Mouse (Mus musculus) lung, postnatal 14 days (tissue): ENCODE results near the gene Rgs7.

ENCODE experiments used
- DNase-seq: peaks from one replicate; pipeline ENCODE4 v3.0.0; 2021

Gene Rgs7

DNA sequence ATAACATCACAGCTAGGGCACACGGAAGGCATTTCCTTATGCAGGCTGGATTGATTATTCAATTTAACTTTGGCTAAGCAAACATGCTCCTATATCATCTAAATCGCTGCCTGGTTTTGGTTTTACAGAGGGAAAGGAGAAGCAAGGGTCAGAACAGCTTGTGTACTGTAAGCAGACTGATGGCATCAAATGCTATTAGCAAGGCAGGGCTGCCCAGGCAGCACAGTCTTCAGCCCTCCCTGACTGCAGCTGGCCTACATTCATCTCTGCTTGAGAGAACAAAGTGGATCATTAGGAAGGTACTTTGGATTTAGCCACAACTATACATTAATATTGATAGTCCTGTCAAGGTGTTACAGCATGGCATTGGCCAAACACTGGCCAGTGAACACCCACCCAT lies 65.2 kb downstream of the Rgs7 start:
- no peak for DNase-seq

DNA sequence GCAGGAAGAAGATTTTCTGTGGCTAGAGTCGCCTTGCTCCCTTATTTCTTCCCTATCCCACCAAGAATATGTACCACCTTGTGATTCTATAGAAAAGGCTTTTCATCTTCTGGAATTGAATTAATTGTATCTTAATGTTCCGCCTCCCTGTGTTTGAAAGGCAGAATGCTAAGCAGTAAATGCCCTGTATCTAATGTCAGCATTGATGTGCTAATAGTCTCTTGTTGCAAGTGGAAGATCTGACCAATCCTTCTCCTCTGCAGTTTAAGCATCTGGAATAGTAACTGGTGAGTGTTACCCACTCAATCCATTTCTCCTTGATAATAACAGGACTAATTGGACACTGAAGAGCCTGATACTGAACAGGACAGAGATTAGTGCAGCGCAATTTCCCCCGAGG lies 65.9 kb downstream of the Rgs7 start:
- DNase-seq = no peak

DNA sequence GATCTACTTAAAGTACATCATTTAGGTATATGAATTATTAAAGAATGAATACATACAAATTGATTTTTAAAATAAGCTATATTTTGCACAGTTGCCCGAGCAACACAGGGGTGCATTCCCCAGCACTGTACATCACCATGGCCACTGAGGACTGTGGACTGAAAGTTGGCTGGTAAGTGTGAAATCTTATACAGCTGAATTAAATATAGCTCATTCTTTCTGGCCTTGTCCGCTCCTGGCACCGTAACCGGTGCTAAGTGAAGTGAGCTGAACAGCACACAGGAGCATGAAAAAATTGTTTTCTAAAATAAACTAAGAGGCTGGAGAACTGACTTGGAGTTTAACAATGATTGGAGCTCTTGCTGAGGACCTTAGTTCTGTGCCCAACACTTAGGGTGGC lies 71.4 kb downstream of the Rgs7 start:
- no peak for DNase-seq

DNA sequence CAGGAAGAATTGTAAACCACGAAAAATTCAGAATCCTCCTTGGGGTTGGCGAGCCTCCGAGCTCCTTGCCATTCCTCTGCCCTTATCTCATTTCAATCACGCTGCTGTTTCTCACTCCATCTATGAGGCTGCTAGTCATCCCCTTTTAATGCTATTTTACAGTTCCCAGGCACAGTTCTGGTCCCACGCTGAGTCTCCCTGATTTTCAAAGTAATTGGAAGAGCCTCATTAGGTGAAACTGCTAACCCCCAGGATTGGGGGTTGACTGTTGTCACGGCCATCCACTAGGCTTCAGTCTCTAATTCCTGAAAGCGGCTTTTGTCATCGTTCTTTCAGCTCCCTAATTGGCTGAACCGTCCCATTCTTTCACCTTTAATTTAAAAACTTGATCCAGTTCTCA lies 76.6 kb downstream of the Rgs7 start:
- no peak for DNase-seq

DNA sequence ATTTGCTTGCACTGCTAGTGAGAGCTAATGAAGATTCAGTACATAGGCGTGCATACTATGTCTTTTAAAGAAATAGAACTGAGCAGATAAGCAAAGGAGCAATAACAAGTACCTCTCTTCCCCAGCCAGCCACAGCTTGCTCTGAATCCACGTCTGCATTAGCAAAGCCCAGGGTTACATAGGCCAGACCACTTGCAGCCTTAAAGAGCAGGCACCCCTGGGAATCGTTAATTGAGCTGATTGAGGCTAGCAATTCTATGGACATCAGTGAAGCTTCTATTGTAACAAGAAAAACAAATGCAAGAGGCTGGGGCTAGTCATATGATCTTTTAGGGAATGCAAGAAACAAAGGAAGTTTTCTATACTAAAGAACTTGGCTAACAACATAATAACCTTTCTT lies 81.9 kb downstream of the Rgs7 start:
- DNase-seq = no peak

DNA sequence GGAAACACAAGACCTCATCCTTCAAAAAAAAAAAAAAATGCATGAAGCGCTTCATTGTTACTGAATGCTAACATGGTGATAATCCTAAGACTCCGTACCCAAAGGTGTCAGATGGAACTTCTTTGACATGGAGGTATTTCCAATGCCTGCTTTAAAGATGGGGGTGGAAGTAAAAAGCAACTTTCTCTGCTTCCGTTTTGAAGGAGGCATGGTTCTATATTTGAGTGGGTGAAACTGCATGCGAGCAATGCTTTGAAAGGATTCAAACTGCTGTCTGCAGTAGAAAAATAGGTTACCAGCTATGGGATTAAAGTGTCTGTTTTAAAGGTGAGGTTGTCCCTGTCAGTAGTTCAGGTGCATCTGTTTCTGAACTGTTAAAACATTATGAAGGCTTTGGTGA lies 100.4 kb downstream of the Rgs7 start:
- no peak for DNase-seq

DNA sequence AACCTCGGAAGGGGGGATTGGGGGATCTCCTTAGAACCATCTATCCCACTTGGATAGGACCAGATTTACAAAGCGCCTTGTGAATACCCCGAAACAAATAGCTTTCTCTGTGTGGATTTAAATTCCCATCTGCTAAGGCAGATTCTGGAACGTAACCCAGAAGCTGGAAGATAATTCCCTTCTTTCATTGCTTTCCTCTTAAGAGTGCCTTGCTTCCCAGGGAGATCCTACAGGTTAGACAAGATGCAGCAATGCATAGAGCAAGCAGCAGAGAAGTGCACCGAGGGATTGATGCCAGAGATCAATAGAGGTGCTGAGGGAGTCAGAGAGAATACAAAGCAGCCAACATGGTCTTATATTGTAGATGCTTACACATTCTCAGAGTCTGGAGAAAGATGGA lies 103.0 kb downstream of the Rgs7 start:
- DNase-seq = no peak

DNA sequence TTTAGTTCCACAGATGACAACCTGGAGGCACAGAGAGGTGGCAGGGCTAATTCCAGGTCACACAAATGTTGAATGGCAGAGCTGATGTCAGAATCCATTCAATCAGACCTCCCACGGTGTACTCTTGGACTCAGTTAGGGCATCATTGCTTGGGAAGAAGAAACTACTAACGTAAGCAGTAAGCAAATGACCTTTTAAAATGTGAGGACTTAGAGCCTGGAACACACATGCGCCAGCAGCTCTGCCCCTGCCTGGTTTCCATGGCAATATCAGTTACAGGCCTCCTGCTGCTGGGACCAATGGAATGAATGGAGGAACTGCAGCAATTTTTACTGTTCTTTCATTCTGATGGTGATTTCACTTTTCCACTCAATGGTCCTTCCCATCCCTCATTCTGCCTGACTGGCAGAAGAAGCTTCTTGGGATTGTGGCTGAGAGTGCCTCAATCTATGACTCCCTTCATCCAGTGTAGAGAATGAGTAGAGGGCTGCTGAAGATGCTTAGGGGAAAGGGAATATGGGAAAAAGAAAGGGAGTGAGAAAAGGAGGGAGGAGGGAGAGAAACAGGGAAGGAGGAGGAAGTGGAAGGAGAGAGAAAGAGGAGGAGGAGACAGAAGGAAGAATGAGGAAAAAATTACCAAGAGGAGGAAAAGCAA lies 106.6 kb downstream of the Rgs7 start:
- DNase-seq = no peak

DNA sequence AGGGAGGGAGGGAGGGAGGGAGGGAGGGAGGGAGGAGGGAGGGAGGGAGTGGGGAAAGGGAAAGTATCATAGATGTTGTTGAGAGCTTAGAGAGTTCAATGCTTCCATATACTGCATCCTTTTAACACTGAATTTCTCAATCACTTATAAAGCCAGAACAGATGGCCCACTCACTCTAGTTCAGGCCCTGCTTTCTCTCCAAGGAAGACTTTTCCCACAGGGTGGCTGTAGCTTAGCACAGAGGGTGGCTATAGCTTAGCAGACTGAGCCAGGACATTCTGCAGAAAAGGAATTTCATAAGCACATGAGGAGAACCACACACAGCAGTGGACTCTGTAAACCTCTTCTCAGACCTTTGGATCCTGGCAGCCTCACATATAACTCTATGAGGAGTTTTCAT lies 119.7 kb downstream of the Rgs7 start:
- no peak for DNase-seq

DNA sequence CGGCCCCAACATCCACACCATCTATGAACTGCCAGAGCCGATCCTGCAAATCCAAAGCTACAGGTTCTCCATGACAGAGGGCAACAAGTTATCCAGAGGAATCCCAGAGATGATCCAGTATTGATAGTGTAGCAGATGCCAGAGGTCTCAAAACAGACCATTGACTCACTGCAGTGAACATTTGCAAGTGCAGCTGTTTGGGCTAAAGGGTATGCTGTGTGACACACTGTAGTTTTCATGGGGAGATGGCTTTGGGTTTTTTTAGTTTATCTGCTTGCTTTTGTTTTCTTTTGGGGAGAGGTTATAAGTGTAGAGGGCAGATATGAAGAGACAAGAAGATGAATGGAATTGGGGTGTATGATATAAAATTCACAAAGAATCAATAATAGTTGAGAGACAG lies 124.2 kb downstream of the Rgs7 start:
- DNase-seq = no peak

DNA sequence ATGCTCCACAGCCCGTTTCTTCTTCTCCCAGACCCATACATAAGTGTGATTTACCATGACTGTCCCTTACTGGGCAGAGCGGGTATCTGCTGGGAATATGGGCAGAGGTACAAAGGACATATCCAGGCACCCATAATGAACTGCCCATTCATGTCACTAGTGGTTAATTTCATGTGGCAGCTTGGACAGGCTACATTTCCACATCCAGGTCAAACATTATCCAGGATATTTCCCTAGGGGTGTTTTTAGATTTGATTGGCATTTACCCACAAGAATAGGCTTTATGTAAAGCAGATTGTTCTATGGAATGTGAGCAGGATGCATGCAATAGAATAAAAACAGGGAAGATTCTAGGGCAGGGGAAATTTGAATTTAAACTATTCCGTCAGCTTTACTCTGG lies 128.7 kb downstream of the Rgs7 start:
- no peak for DNase-seq

DNA sequence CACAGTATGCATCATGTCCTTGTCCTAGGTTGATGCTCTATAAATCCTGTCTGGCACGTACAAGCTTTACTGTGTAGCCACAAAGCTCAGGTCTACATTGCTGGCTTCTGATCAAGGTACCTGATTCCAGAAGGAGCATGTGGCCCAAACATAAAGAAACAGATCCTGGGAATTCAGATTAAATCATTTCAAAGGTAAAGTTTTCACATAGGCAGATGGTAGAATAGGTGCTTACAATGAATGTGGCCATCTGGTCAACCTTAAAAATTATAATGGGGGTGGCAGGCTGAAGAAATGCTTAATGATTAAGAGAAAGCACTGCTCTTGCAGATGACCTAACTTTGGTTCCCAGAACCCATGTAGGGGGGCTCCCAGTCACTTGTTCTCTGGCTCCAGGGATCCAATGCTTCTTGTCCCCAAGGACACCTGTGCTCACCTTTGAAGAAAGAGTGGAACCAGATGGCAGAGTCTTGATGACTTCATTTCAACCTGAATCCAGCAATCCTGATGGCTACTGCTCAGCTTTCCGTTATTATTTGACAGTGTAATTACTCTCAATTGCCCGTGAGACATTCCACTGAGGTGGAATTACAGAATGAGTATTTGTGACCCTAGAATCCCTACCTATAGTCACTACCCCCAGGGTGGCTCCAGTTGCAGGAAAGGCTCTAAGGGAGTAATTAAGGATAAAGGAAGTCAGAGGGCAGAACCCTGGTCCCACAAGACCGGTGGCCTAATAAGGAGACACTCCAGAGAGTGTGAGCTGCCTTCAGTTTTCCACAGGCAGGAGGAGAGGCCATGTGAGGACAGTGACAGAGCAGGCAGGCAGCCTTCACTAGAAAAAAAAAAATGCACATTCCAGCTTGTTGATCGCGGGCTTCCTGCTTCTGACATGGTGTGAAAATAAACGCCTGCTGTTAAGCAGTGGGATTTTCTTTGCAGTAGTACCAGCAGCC lies 132.6 kb downstream of the Rgs7 start:
- no peak for DNase-seq

DNA sequence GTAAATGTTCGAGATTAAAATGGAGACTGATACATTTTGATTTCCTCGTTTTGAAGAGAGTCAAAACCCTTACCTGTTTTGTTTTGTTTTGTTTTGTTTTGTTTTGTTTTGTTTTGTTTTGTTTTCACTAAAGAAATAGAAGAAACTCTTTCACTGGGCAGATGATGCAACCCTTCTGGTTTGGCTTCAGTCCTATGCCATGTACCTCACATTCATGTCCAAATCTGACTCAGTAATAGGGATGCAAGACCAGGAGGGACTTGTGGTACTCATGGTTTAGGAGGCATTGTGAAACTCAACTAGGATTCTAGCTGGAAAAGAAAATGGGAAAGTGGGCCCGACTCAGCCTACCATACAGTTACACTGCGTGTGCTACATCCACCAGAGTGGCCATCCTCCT lies 139.4 kb downstream of the Rgs7 start:
- no peak for DNase-seq

DNA sequence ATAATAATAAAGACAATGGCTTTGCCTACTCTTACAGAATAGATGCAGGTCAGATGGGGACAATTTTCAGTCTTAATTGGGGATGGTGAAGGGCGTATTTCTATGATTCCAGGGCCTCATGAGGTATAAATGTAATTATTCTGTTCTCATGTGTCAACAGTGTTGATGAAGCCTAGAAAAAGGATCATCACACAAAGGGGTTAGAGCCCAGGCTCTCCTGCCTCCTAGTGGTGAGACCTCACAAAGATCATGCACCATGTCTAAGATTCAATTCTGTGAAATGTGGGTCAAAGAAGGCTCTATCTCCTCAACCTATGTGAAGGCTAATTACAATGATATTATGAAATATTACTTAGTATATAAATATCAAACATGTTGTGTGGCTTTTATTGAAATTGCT lies 146.1 kb downstream of the Rgs7 start:
- DNase-seq = no peak

DNA sequence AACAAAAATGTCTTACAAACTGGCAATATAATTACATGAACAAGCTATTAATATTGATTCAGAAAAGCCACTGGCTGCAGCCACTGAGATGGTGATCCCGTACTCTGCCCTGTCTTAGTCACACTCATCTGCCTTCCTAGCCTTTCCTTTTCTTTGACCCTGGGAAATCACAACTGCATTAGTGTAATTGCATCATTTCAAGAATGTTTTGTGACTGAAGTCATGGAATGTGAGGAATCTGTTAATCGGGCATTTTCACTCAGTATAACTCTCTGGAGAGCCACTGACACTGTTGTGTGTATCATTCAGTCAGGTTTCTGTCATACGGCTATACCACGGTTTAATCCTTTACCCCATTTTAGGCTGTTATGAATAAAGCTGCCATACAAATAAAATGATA lies 156.1 kb downstream of the Rgs7 start:
- no peak for DNase-seq

DNA sequence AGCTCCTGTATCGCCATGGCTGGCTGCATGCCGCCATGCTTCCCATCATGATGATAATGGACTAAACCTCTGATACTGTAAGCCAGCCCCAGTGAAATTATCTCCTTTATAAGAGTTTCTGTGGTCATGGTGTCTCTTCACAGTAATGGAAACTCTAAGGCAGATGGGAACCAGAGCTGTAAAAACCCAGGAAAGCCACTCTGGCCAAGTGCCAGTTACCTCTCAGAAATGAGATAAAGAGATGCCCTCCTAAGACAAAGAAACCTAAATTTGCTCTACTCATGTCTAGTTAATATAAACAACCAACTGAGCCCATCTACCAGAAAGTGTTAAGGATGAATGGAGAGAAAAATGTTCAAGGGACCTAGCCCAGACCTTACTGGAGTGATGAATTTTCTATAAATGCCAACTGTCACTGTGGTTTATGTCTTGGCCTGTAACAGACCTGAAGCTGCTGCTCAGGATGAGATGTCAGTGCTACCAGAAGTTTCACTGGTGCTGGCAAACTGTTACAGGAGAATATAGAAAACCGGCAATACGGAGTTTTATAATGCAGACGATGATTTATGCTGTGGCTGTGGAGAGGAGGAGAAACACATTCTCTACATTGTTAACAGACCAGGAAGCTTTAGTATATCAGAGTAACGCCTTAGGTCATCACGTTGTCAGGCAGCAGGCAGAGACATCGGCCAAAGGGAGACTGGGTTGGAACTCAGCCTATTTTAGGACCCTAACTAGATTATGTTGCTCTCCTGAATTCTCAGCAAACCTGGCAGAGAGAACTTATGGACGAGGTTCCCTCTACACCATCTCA lies 159.1 kb downstream of the Rgs7 start:
- no peak for DNase-seq

DNA sequence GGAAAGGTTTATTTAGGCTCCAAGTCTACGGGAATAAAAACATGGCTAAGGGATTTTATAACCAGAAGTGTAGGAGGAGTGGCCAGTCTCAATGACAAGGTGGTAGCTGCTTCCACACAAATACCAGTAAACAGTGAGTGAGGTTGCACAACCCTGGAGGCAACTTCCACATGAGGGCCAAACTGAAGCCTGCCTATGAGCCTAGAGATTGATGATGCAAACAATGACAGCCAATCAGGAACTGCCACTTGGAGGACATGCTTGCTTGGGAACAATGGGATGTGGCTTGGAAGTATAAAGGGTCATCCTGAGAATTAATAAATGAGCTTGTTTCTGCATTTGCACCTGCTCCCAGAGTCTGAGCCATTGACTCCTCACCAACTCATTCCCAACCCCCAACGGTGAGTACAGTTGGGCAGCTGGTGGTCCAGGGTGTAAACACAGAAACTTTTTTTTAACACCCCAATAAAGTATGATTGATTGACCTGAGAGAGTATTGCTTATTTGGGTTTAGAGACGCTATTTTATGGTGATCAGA lies 162.3 kb downstream of the Rgs7 start:
- no peak for DNase-seq

DNA sequence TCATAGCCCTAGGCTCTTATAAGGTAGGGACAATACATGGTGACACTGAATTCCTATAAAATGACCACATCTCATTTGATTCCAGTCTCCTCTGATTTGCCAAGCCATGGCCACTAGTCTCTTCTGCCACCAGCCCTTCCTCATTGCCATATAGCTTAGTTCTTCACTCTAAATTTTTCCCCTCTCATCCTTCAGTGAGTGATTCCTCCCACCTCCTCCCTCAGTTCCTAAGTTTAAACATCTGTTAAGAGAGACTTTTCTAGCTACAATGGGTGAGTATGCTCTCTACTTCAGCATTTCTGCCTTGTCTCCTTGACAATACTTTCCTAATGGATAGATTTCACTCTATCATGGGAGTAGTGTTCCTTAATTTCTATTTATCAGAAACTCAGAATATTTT lies 169.5 kb downstream of the Rgs7 start:
- no peak for DNase-seq

DNA sequence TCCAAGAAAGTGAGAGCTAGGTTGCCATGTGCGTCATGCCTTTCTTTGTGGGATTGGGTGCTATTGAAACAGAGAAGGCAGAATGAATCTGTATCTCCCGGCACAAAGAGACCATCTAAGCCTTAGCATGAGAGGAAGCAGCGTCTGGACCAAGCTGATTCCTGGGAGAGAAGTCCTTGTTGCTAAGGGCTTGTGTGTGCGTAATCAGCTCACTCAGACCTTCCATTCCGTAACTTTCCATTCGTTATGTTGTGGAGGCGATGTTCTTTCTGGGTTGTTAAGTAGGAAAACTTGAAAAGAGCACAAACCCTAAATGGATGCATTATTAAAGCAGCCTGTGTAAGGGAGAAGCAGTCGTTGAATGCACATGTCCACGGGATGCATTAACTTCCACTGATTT lies 173.1 kb downstream of the Rgs7 start:
- no peak for DNase-seq

DNA sequence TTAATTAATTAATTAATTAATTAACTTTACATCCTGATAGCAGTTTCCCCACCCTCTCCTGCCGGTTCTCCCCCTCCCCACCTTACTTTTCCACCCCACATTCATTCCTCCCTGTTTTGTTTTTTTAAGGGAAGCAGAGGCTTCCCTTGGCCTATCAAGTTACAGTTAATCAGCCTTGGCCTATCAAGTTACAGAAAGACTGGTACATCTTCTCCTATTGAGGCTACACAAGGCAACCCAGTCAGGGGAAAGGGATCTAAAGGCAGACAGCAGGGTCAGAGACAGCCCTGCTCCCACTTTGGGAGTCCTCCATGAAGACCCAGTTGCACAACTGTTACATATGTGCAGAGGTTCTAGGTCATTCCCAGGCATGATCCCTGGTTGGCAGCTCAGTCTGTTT lies 175.0 kb downstream of the Rgs7 start:
- DNase-seq = no peak

DNA sequence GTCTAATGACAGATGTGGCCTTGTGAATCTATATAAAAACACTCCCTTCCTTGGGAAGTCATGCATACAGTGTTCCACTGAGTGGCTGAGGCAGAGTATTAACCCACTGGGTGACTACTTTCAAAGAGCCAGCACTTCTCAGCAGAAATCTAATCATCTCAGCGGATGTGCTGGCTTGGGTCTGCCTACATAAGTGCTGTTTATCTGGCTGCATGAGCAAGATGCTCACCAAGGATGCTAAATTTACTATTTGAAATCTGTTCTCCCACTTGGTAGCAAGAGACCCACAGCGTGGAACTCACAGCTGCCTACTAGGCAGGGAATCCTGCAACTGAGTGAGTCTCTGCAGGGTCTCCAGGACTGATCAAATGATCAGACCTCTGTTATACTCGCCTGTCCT lies 184.7 kb downstream of the Rgs7 start:
- DNase-seq = no peak

DNA sequence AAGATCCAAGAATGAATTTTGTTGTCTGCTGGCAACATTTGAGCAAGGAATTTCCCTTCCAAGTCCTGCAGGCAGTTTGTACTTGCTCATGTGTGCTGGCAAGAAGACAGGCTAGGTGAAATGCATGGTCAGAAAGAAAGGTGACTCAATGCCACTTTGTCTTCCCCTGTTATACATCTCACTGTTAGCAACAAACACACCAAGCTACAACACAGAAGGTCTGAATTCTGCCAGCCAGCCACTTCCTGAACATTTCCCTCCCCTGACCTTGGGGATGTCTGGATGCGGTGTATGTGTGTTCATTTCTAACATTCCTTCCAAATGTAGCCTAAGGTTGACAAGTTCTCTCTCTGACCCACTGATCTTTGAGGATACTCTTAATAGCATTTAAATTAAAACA lies 191.4 kb downstream of the Rgs7 start:
- DNase-seq = no peak

DNA sequence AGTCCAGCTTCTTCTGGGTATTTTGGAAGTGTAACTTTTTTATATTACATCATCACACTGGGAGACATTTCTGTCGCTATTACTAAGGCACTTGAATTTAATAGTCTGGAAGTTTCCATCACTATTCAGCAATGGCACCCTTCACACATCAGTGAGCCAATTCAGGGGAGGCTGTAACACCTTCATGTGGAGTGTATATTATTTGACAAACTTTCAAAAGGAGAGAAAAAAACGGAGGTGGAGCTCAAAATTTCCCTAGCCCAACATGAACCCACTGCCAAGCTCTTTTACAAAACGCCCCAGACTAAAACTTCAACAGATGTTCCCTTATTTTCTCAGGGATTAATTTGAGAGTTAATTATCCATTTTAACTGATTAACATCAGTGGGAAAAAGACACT lies 191.9 kb downstream of the Rgs7 start:
- DNase-seq = no peak
